Mouse (Mus musculus) cerebellum, postnatal 36 days (tissue): ENCODE measurements around the gene Gm10721.
"Not testable (repeated sequence)": the region's sequence is repeated elsewhere in the genome, so short reads cannot be mapped to it uniquely, and the experiment has no call there.

Source experiments
- DNase-seq, 2 experiments: peaks; one replicate each; pipeline ENCODE4 v3.0.0; 2021 to 2022; ENCODE audit warnings: mixed read lengths in 2 of 2

Gene Gm10721

DNA sequence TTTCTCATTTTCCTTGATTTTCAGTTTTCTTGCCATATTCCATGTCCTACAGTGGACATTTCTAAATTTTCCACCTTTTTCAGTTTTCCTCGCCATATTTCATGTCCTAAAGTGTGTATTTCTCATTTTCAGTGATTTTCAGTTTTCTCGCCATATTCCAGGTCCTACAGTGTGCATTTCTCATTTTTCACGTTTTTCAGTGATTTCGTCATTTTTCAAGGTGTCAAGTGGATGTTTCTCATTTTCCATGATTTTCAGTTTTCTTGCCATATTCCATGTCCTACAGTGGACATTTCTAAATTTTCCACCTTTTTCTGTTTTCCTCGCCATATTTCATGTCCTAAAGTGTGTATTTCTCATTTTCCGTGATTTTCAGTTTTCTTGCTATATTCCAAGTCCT, 12.7 kb downstream of the Gm10721 start:
- peak; percentile 11 to 30 for DNase-seq

DNA sequence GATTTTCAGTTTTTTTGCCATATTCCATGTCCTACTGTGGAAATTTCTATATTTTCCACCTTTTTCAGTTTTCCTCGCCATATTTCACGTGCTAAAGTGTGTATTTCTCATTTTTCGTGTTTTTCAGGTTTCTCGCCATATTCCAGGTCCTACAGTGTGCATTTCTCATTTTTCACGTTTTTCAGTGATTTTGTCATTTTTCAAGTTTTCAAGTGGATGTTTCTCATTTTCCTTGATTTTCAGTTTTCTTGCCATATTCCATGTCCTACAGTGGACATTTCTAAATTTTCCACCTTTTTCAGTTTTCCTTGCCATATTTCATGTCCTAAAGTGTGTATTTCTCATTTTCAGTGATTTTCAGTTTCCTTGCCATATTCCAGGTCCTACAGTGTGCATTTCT, 13.2 kb downstream of the Gm10721 start:
- DNase-seq, result not testable (repeated sequence)

GRCm38 (mm10) chr9:3026741-3027140, 13.8 kb downstream of the Gm10721 start:
- not testable (repeated sequence) for DNase-seq

DNA sequence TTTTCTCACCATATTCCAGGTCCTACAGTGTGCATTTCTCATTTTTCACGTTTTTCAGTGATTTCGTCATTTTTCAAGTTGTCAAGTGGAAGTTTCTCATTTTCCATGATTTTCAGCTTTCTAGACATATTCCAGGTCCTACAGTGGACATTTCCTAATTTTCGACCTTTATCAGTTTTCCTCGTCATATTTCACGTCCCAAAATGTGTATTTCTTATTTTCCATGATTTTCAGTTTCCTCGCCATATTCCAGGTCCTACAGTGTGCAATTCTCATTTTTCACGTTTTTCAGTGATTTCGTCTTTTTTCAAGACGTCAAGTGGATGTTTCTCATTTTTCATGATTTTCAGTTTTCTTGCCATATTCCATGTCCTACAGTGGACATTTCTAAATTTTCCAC, 14.3 kb downstream of the Gm10721 start:
- not testable (repeated sequence) for DNase-seq

DNA sequence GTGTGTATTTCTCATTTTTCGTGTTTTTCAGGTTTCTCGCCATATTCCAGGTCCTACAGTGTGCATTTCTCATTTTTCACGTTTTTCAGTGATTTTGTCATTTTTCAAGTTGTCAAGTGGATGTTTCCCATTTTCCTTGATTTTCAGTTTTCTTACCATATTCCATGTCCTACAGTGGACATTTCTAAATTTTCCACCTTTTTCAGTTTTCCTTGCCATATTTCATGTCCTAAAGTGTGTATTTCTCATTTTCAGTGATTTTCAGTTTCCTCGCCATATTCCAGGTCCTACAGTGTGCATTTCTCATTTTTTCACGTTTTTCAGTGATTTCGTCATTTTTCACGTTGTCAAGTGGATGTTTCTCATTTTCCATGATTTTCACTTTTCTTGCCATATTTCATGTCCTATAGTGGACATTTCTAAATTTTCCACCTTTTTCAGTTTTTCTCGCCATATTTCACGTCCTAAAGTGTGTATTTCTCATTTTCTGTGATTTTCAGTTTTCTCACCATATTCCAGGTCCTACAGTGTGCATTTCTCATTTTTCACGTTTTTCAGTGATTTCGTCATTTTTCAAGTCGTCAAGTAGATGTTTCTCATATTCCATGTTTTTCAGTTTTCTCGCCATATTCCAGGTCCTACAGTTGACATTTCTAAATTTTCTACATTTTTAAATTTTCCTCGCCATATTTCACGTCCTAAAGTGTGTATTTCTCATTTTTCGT, 16.5 kb downstream of the Gm10721 start:
- DNase-seq, result not testable (repeated sequence)

GRCm38 (mm10) chr9:3030677-3031318, 17.9 kb downstream of the Gm10721 start:
- not testable (repeated sequence) for DNase-seq

- DNase-seq, result not testable (repeated sequence)
Observed at GRCm38 (mm10) chr9:3034299-3034698, 21.4 kb downstream of the Gm10721 start, which contains the start of gene Gm17535. Gm17535 (plus strand) TSS chr9:3034599.

DNA sequence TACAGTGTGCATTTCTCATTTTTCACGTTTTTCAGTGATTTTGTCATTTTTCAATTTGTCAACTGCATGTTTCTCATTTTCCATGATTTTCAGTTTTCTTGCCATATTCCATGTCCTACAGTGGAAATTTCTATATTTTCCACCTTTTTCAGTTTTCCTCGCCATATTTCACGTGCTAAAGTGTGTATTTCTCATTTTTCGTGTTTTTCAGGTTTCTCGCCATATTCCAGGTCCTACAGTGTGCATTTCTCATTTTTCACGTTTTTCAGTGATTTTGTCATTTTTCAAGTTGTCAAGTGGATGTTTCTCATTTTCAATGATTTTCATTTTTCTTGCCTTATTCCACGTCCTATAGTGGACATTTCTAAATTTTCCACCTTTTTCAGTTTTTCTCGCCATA, 23.6 kb downstream of the Gm10721 start, which contains the start of gene Gm10715:
Gene Gm10715 (plus strand): TSS at position 301 of the 400 bp plus-strand sequence.
- DNase-seq, result not testable (repeated sequence)

GRCm38 (mm10) chr9:3038161-3038560, 25.2 kb downstream of the Gm10721 start:
- not testable (repeated sequence) for DNase-seq
